Mouse (Mus musculus): ENCODE data around the gene Cacnb3. TPM values are rescaled to one million over a fixed set of nuclear protein-coding genes. Genes with fewer than 3 reads are reported as not detected.
A peak's percentile ranks its signal among the peaks of the same experiment; 100 is the strongest.

Gene Cacnb3
- polyA plus RNA-seq, 1 experiment = 127 TPM

DNA sequence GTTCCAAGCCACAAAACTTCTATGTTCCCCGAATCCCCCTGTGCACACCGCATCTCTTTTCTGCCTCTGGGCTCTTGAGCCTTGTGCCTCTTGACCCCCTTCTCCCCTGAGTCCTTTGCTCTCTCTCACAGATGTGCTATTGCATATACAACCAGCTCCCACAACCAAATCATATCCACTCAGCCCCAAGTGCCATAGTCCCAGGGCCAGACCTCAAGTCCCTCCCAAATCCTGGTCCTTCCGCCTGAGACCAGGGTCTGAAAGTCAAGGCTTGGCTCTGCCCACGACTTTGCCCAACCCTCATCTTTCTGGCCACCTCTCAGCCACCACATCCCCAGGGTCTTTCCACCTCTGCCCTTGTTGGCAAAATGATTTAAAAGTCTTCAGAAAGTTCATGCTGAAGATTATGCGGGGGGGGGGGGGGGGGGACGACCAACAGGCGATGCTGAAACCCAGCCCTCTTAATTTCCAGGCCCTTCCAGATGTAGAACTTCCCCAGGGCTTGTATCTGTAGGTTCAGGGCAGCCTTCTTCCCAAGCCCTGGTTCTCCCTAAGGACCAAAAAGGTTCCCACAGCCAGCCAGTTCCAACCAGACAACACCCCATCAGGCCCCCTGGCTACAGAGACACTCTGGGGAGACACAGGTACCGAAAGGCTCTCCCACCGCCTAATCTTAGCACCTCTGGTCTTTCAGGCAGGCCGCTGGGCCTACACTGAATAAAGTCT is 22.4 kb upstream of the Cacnb3 start:
- DNase-seq = no peak
- Histone ChIP-seq H3K4me3 (ENCODE audit: control insufficient read depth, insufficient read depth, low read length) (peak overlapping the region; percentile 64), H3K27me3 (ENCODE audit: control insufficient read depth, insufficient read depth, low read length) (no peaks in the 10 kb centered on the region), H3K4me1 (replicated peaks; ENCODE audit: control insufficient read depth, insufficient read depth, low read length) (peaks cover 34% of the 10 kb centered on the region), H3K27ac (ENCODE audit: control insufficient read depth, insufficient read depth, low read length) (no peak overlapping the region; the same call in 1 of the 2 replicates), H3K36me3 (ENCODE audit: control insufficient read depth, insufficient read depth, low read length) (peaks cover 12% of the 10 kb centered on the region)
- WGBS = 42% methylated on average over 10 of the region's 10 CpGs
- TF ChIP-seq CTCF (IDR thresholded peaks at IDR 0.05; ENCODE audit: borderline replicate concordance, control insufficient read depth, extremely low read depth, insufficient read depth, low read length, poor library complexity) = no peak

GRCm38 (mm10) chr15:98608784-98609250 is 21.8 kb upstream of the Cacnb3 start:
- peaks cover 7% of the 10 kb centered on the region for H3K36me3 ChIP-seq (ENCODE audit: control insufficient read depth, insufficient read depth, low read length)
- H3K27ac ChIP-seq (ENCODE audit: control insufficient read depth, insufficient read depth, low read length) = no peak overlapping the region; the same call in 1 of the 2 replicates
- TF ChIP-seq CTCF (IDR thresholded peaks at IDR 0.05; ENCODE audit: borderline replicate concordance, control insufficient read depth, extremely low read depth, insufficient read depth, low read length, poor library complexity) (no peak), POLR2A (IDR thresholded peaks at IDR 0.05; ENCODE audit: control insufficient read depth, extremely low read depth, insufficient read depth, low read length, poor library complexity) (no peak)
- H3K27me3 ChIP-seq (ENCODE audit: control insufficient read depth, insufficient read depth, low read length) = no peaks in the 10 kb centered on the region
- 0% methylated on average over 17 of the region's 26 CpGs for WGBS
- H3K4me3 ChIP-seq (ENCODE audit: control insufficient read depth, insufficient read depth, low read length) = peak overlapping the region; percentile 64
- peak; percentile 51 for DNase-seq
- H3K4me1 ChIP-seq (replicated peaks; ENCODE audit: control insufficient read depth, insufficient read depth, low read length) = peaks cover 28% of the 10 kb centered on the region

- Histone ChIP-seq H3K36me3 (ENCODE audit: control insufficient read depth, insufficient read depth, low read length) (no peaks in the 10 kb centered on the region; the same call in 1 of the 2 replicates), H3K4me3 (ENCODE audit: control insufficient read depth, insufficient read depth, low read length) (peak within 1 kb of the TSS; percentile 64), H3K27ac (ENCODE audit: control insufficient read depth, insufficient read depth, low read length) (peak within 1 kb of the TSS; percentile 45), H3K27me3 (ENCODE audit: control insufficient read depth, insufficient read depth, low read length) (no peaks in the 10 kb centered on the region), H3K4me1 (replicated peaks; ENCODE audit: control insufficient read depth, insufficient read depth, low read length) (peaks cover 25% of the 10 kb centered on the region)
- 1% methylated on average over 71 of the region's 75 CpGs for WGBS
- no peak; the same call in 1 of the 2 replicates for TF ChIP-seq CTCF (IDR thresholded peaks at IDR 0.05; ENCODE audit: borderline replicate concordance, control insufficient read depth, extremely low read depth, insufficient read depth, low read length, poor library complexity)
- TF ChIP-seq POLR2A (IDR thresholded peaks at IDR 0.05; ENCODE audit: control insufficient read depth, extremely low read depth, insufficient read depth, low read length, poor library complexity) = peak; percentile 51; the same call in 1 of the 2 replicates
- peak; percentile 82 for DNase-seq
Observed at GRCm38 (mm10) chr15:98609331-98610130, 21.1 kb upstream of the Cacnb3 start, which contains the start of gene Adcy6. Adcy6 (minus strand) TSS chr15:98610076.

- Histone ChIP-seq H3K27me3 (ENCODE audit: control insufficient read depth, insufficient read depth, low read length) (no peaks in the 10 kb centered on the region), H3K4me3 (ENCODE audit: control insufficient read depth, insufficient read depth, low read length) (peak overlapping the region; percentile 64), H3K4me1 (replicated peaks; ENCODE audit: control insufficient read depth, insufficient read depth, low read length) (peaks cover 25% of the 10 kb centered on the region), H3K36me3 (ENCODE audit: control insufficient read depth, insufficient read depth, low read length) (no peaks in the 10 kb centered on the region), H3K27ac (ENCODE audit: control insufficient read depth, insufficient read depth, low read length) (peak overlapping the region; percentile 45)
- TF ChIP-seq CTCF (IDR thresholded peaks at IDR 0.05; ENCODE audit: borderline replicate concordance, control insufficient read depth, extremely low read depth, insufficient read depth, low read length, poor library complexity) (no peak), POLR2A (IDR thresholded peaks at IDR 0.05; ENCODE audit: control insufficient read depth, extremely low read depth, insufficient read depth, low read length, poor library complexity) (0 out of 2 replicates have a peak, but pooled peaks have one; percentile 6)
- peak; percentile 71 for DNase-seq
- 4% methylated on average over 12 of the region's 12 CpGs for WGBS
Observed at GRCm38 (mm10) chr15:98610131-98610633, 20.5 kb upstream of the Cacnb3 start.

DNA sequence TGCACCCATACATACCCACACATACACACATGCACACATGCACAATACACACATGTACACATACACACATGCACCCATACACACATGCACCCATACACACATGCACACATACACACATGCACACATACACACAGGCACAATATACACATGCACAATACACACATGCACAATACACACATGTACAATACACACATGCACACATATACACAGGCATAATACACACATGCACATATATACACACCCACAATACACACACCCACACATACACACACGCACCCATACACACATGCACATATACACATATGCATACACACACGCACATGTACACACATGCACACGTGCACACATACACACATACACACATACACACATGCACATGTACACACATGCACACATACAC is 18.4 kb upstream of the Cacnb3 start:
- no peak for DNase-seq
- H3K27me3 ChIP-seq (ENCODE audit: control insufficient read depth, insufficient read depth, low read length) = no peaks in the 10 kb centered on the region
- no peaks in the 10 kb centered on the region for H3K36me3 ChIP-seq (ENCODE audit: control insufficient read depth, insufficient read depth, low read length)
- H3K4me1 ChIP-seq (replicated peaks; ENCODE audit: control insufficient read depth, insufficient read depth, low read length) = peaks cover 24% of the 10 kb centered on the region
- WGBS = 97% methylated on average over 3 of the region's 3 CpGs
- no peak for TF ChIP-seq POLR2A (IDR thresholded peaks at IDR 0.05; ENCODE audit: control insufficient read depth, extremely low read depth, insufficient read depth, low read length, poor library complexity)
- TF ChIP-seq CTCF (IDR thresholded peaks at IDR 0.05; ENCODE audit: borderline replicate concordance, control insufficient read depth, extremely low read depth, insufficient read depth, low read length, poor library complexity) = no peak
- no peak overlapping the region for H3K4me3 ChIP-seq (ENCODE audit: control insufficient read depth, insufficient read depth, low read length)
- no peak overlapping the region for H3K27ac ChIP-seq (ENCODE audit: control insufficient read depth, insufficient read depth, low read length)

DNA sequence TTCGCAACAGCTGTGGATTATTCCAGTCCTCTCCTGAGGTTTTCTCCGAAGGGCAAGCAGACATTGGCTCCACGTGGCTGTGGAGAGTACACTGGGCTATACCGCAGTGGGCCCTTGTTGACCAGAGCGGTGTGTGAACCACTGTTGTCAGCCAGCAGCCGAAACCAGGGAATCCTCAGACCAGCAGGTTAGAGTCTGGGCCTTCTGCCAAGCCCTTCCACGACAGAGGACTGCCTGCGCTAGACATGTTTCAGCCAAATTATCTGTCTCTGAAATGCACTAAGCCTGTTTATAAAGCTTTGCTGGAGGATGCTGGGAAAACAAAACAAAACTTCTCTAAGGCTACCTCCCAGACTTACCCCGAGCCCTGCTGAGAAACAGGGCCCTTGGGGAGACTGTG is 16.1 kb upstream of the Cacnb3 start:
- Histone ChIP-seq H3K27me3 (ENCODE audit: control insufficient read depth, insufficient read depth, low read length) (no peaks in the 10 kb centered on the region), H3K4me1 (replicated peaks; ENCODE audit: control insufficient read depth, insufficient read depth, low read length) (peaks cover 10% of the 10 kb centered on the region), H3K36me3 (ENCODE audit: control insufficient read depth, insufficient read depth, low read length) (no peaks in the 10 kb centered on the region), H3K27ac (ENCODE audit: control insufficient read depth, insufficient read depth, low read length) (no peak overlapping the region), H3K4me3 (ENCODE audit: control insufficient read depth, insufficient read depth, low read length) (no peak overlapping the region)
- DNase-seq = no peak
- TF ChIP-seq POLR2A (IDR thresholded peaks at IDR 0.05; ENCODE audit: control insufficient read depth, extremely low read depth, insufficient read depth, low read length, poor library complexity) (no peak), CTCF (IDR thresholded peaks at IDR 0.05; ENCODE audit: borderline replicate concordance, control insufficient read depth, extremely low read depth, insufficient read depth, low read length, poor library complexity) (no peak)
- 87% methylated on average over 9 of the region's 9 CpGs for WGBS

All from thymus, adult 2 months (tissue).